Mouse (Mus musculus) neural tube, embryonic 10.5 days (tissue): ENCODE results near the gene Tmem212.
"Not testable (repeated sequence)": the region's sequence is repeated elsewhere in the genome, so short reads cannot be mapped to it uniquely, and the experiment has no call there.

Source experiments
- DNase-seq: peaks from one replicate; pipeline ENCODE4 v3.0.0-alpha.2; 2017; ENCODE audit warnings: low spot score; ENCODE audit errors: extremely low spot score

Tmem212 gene

GRCm38 (mm10) chr3:27896318-27896892, at the start of gene Tmem212:
Tmem212 (minus strand) TSS chr3:27896368.
- DNase-seq, result no peak

GRCm38 (mm10) chr3:27945397-27945796, 49.2 kb upstream of the Tmem212 start:
- not testable (repeated sequence) for DNase-seq

- no peak for DNase-seq
Observed at GRCm38 (mm10) chr3:27942991-27943390, 46.8 kb upstream of the Tmem212 start.

- DNase-seq, result no peak
Observed at GRCm38 (mm10) chr3:27941634-27942033, 45.5 kb upstream of the Tmem212 start.

- DNase-seq, result peak; percentile 71
Observed at GRCm38 (mm10) chr3:27938381-27939323, 42.5 kb upstream of the Tmem212 start, which contains the start of gene Pld1. Pld1 (plus strand) TSS chr3:27938695.

GRCm38 (mm10) chr3:27937144-27938110, 41.3 kb upstream of the Tmem212 start:
- DNase-seq, result no peak

- no peak for DNase-seq
Observed at GRCm38 (mm10) chr3:27936731-27937130, 40.6 kb upstream of the Tmem212 start.

- no peak for DNase-seq
Observed at GRCm38 (mm10) chr3:27935644-27936043, 39.5 kb upstream of the Tmem212 start.

GRCm38 (mm10) chr3:27932391-27932790, 36.2 kb upstream of the Tmem212 start:
- no peak for DNase-seq

- no peak for DNase-seq
Observed at GRCm38 (mm10) chr3:27929219-27929618, 33.1 kb upstream of the Tmem212 start.

GRCm38 (mm10) chr3:27924037-27924436, 27.9 kb upstream of the Tmem212 start:
- no peak for DNase-seq

- DNase-seq, result no peak
Observed at GRCm38 (mm10) chr3:27921268-27922020, 25.3 kb upstream of the Tmem212 start.

- no peak for DNase-seq
Observed at GRCm38 (mm10) chr3:27918656-27919436, 22.7 kb upstream of the Tmem212 start.

GRCm38 (mm10) chr3:27909016-27909415, 12.8 kb upstream of the Tmem212 start:
- DNase-seq, result no peak

- DNase-seq, result no peak
Observed at GRCm38 (mm10) chr3:27908316-27908715, 12.1 kb upstream of the Tmem212 start.

- no peak for DNase-seq
Observed at GRCm38 (mm10) chr3:27907301-27907700, 11.1 kb upstream of the Tmem212 start.

GRCm38 (mm10) chr3:27906647-27907209, 10.6 kb upstream of the Tmem212 start:
- DNase-seq, result no peak

GRCm38 (mm10) chr3:27904659-27905330, 8.6 kb upstream of the Tmem212 start:
- DNase-seq, result no peak

- no peak for DNase-seq
Observed at GRCm38 (mm10) chr3:27901846-27902245, 5.7 kb upstream of the Tmem212 start.
